In genomic region chr10:77097890-77098200, GRCm38 (mm10) we compare ENCODE assay signal across 13 mouse cellular contexts.
DNase-seq lines count a peak whose midpoint lies in the region; ATAC-seq lines count a peak whose summit lies in the region.
"Had no signal": no experiment of that assay in that cellular context is flagged by ENCODE, and none has a peak within 500 bp of the region (broad histone marks: within the 10 kb centered on the region; RNA-seq: fewer than 3 reads in every experiment).

No protein-coding gene starts in this region.

- no peak overlapping the region for H3K4me2 ChIP-seq in kidney, embryonic 14.5 days (replicated peaks; ENCODE audit: low read depth, low read length)
- H3K4me2 ChIP-seq in intestine, embryonic 16.5 days (ENCODE audit: low read depth, low read length) = no peak overlapping the region
- H3K4me2 ChIP-seq: midbrain, embryonic 11.5 days had no signal

- no peaks in the 10 kb centered on the region; the same call in 1 of the 2 replicates for H3K9me3 ChIP-seq in kidney, embryonic 14.5 days (ENCODE audit: control insufficient read depth, low read length)
- peaks cover 3% of the 10 kb centered on the region; the same call in 1 of the 2 replicates for H3K9me3 ChIP-seq in intestine, embryonic 16.5 days (ENCODE audit: control insufficient read depth, low read length)

- no peak for DNase-seq in kidney, adult 11 months
- DNase-seq in 3T3-L1 (ENCODE audit: low read depth, low spot score) = peak; percentile 70
- DNase-seq in embryo, embryonic 10.5 days (ENCODE audit: low spot score) = no peak
- DNase-seq in cerebellum, adult 11 months = no peak
- DNase-seq in left cerebral cortex, adult 11 months (ENCODE audit: low spot score) = no peak
- DNase-seq: forebrain, postnatal 0 days; left cerebral cortex, postnatal 4 days; right cerebral cortex, postnatal 4 days; thymus, postnatal 14 days had no signal

- H3K4me3 ChIP-seq in kidney, embryonic 14.5 days (ENCODE audit: low read length) = no peak overlapping the region
- no peak overlapping the region for H3K4me3 ChIP-seq in brown adipose tissue, adult 24 weeks (ENCODE audit: insufficient read depth, low read depth, low read length)
- H3K4me3 ChIP-seq in intestine, embryonic 16.5 days (ENCODE audit: low read length) = no peak overlapping the region

- 89% methylated on average over 4 of the region's 4 CpGs for WGBS in kidney, embryonic 14.5 days
- WGBS in intestine, embryonic 16.5 days = 61% methylated on average over 4 of the region's 4 CpGs

- peaks cover 3% of the 10 kb centered on the region; the same call in 1 of the 2 replicates for H3K4me1 ChIP-seq in kidney, embryonic 14.5 days (ENCODE audit: control insufficient read depth, insufficient read depth, low read length)
- H3K4me1 ChIP-seq in brown adipose tissue, adult 24 weeks (ENCODE audit: control insufficient read depth, insufficient read depth, insufficient read length, low read length) = peaks cover 9% of the 10 kb centered on the region
- H3K4me1 ChIP-seq in intestine, embryonic 16.5 days (ENCODE audit: control insufficient read depth, insufficient read depth, low read length) = peaks cover 5% of the 10 kb centered on the region; the same call in 1 of the 2 replicates

- no peaks in the 10 kb centered on the region for H3K27me3 ChIP-seq in kidney, embryonic 14.5 days (ENCODE audit: control insufficient read depth, insufficient read depth, low read length)
- H3K27me3 ChIP-seq in intestine, embryonic 16.5 days (replicated peaks; ENCODE audit: control insufficient read depth, insufficient read depth, low read length) = no peaks in the 10 kb centered on the region

- H3K27ac ChIP-seq in kidney, embryonic 14.5 days (ENCODE audit: low read depth, low read length) = peak overlapping the region; percentile 19; the same call in 1 of the 2 replicates
- H3K27ac ChIP-seq in brown adipose tissue, adult 24 weeks (replicated peaks; ENCODE audit: low read depth, low read length) = peak overlapping the region; percentile 72
- 0 out of 2 replicates have a peak overlapping the region, but pooled peaks have one; percentile 37 for H3K27ac ChIP-seq in intestine, embryonic 16.5 days (ENCODE audit: low read length)

- no peak for ATAC-seq in kidney, embryonic 14.5 days (ENCODE audit: low FRiP score, low TSS enrichment)
- ATAC-seq in intestine, embryonic 16.5 days = peak; percentile 55; the same call in 1 of the 2 replicates
- ATAC-seq: forebrain, postnatal 0 days had no signal

- H3K36me3 ChIP-seq in kidney, embryonic 14.5 days (ENCODE audit: control insufficient read depth, insufficient read depth, low read length) = peaks cover 13% of the 10 kb centered on the region; the same call in 1 of the 2 replicates
- no peaks in the 10 kb centered on the region for H3K36me3 ChIP-seq in intestine, embryonic 16.5 days (ENCODE audit: control insufficient read depth, insufficient read depth, low read length)

- no peak overlapping the region for H3K9ac ChIP-seq in kidney, embryonic 14.5 days (ENCODE audit: low read depth, low read length)
- no peak overlapping the region for H3K9ac ChIP-seq in intestine, embryonic 16.5 days (ENCODE audit: low read depth, low read length)
- H3K9ac ChIP-seq: forebrain, postnatal 0 days had no signal

Comparison
In these comparisons a context has a peak if more than half of its experiments do, and no peak if none do; other contexts are left out.
1. H3K27ac ChIP-seq: peak in every context shown above with its lines; median percentile 72 in brown adipose tissue, adult 24 weeks; 37 in intestine, embryonic 16.5 days; 19 in kidney, embryonic 14.5 days.